Mouse (Mus musculus): ENCODE results near the gene Gm20503.

Gene Gm20503

GRCm38 (mm10) chr4:59007016-59007415, 4.0 kb downstream of the Gm20503 start:
- DNase-seq (ENCODE audit: extremely low read depth, low read depth): no peak

DNA sequence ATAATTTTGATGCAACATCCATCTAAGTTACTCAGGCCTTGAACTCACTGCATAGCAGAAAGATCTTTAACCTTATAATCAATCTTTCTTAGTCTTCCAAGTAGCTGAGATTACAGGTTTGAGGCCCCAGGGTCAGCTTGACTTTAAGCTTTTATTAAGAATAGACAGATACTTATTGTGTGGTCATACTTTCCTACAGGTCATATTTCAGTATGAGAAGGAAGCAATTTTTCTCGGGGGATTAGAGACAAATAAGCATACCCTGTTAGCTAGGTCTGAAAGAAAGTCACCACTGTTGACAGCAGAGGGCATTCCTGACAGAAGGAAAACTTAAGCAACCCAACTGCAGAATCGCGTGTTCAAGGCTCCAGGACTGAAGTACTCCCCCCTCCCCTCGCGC, 5.0 kb downstream of the Gm20503 start:
- no peak for DNase-seq (ENCODE audit: extremely low read depth, low read depth)

- no peak for DNase-seq (ENCODE audit: extremely low read depth, low read depth)
These were observed 6.2 kb downstream of the Gm20503 start for GRCm38 (mm10) chr4:59009186-59009585.

DNA sequence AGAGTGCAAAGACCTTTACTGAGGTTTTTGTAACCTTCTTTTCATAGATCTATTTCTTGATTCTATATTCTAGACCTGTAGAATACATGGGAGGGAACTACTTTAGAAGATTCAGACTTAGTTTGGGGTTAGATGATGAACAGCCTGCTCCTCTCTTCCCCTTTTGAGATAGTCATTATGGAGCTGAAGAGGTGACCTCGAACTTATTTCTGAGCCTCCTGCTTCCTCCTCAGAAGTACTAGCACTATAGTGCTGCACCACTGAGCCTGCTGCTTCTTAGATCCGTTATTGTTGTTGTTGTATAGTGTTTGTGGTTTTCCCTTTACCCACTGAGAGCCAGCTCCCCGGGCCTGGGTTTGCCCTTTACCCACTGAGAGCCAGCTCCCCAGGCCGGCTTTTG, 6.7 kb downstream of the Gm20503 start:
- no peak for DNase-seq (ENCODE audit: extremely low read depth, low read depth)

- DNase-seq (ENCODE audit: extremely low read depth, low read depth): no peak
These were observed 8.4 kb downstream of the Gm20503 start for GRCm38 (mm10) chr4:59011446-59011845.

DNA sequence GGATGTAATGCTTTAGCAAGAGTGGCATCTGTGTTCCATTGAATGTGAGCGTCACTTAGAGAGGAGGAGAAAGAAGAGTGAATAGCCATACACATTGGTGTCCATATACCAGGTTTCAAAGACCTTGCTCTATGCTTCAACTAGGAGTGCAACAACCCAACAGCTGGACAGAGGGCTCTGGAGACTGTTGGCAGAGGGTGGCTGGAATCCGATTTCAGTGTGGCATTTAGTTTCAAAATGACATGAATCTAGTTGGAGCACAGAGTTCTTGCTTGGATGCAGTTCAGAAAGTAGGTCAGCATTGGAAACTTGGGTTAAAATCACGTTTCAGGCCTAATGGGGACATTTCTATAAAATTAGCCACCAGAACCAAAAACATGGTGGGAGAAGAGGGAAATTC, 12.2 kb downstream of the Gm20503 start:
- DNase-seq (ENCODE audit: extremely low read depth, low read depth): no peak

- no peak for DNase-seq (ENCODE audit: extremely low read depth, low read depth)
These were observed 13.9 kb downstream of the Gm20503 start for GRCm38 (mm10) chr4:59016922-59017321.

DNA sequence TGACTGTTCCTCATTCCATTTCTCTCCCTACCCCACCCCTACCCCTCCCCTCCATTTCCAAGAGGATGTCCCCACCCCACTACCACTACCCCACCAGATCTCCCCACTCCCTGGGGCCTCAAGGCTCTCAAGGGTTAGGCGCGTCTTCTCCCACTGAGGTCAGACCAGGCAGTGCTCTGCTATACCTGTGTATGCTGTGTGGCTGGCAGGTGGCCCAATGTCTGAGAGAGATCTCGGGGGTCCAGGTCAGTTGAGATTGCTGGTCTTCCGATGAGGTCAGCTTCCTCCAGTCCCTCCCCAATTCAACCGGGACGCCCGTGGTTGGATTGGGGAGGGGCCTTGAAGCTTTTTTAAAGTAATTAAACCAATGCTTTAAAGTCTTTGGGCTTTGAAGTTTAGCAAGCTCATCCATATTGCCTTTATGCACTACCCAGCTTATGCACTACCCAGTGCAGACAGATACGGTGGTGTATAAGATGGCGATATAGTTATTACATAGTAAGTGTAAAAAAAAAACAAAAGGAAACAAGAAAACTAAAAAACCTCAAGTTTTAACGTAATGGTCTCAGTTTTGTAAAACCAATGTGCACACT, 31.4 kb downstream of the Gm20503 start:
- no peak for DNase-seq (ENCODE audit: extremely low read depth, low read depth)

GRCm38 (mm10) chr4:59034918-59035785, 32.1 kb downstream of the Gm20503 start, which contains the start of gene Gng10:
Gene Gng10 (plus strand): TSS chr4:59035088.
- DNase-seq (ENCODE audit: extremely low read depth, low read depth): no peak

GRCm38 (mm10) chr4:59035786-59036350, 32.9 kb downstream of the Gm20503 start:
- no peak for DNase-seq (ENCODE audit: extremely low read depth, low read depth)

DNA sequence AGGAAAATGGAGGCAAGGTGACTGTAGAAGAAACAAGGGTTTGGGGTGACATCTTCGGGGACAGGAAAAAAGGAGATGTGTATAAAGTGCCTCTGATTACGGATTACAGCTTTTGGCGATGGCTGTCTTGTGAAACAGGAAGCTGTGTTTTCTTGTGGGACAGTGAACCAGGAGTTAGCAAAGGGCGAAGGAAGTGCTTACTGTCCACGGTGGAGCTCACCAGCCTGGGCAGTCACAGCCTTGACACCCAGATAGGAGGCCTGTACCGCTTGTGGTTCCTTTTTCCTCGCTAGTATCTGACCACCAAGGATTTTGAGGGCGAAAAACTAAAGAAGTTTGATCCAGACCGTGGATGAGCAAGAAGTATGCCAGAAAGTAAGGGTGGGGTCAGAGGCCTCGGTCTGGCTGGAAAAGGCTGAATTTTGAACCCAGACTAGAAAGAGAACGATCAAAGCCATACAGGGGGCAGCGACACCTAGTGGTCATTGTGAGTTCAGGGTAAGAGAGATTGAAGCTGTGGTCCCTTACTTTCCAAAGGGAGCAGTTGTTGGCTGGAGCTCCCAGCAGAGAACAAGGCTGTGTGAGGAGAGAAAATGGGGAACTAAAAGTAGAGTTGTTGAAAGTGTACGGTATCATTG, 33.6 kb downstream of the Gm20503 start:
- DNase-seq (ENCODE audit: extremely low read depth, low read depth): peak; percentile 87

GRCm38 (mm10) chr4:59037525-59037924, 34.5 kb downstream of the Gm20503 start:
- no peak for DNase-seq (ENCODE audit: extremely low read depth, low read depth)

GRCm38 (mm10) chr4:59040397-59041287, 37.6 kb downstream of the Gm20503 start:
- peak; percentile 83 for DNase-seq (ENCODE audit: extremely low read depth, low read depth)

- no peak for DNase-seq (ENCODE audit: extremely low read depth, low read depth)
These were observed 40.1 kb downstream of the Gm20503 start for GRCm38 (mm10) chr4:59043074-59043473.

DNA sequence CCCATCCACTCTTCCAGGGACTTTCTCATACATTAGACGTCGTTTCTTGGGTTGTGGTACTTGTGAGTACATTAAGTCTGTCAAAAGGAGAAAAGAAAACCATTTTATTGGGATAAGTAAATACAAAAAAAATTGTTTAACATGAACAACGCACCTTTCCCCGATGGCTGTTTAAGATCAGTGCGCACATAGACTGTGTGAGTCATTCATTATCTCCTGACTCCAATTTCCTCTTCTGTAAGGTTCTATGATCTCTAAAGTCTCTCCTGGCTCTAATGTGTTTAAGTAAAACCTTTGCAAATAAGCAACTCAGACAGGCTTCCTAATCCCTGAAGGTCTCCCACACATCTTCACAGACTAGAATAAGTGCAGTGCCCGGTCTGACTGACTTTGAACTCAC, 40.9 kb downstream of the Gm20503 start:
- peak; percentile 51 for DNase-seq (ENCODE audit: extremely low read depth, low read depth)

- DNase-seq (ENCODE audit: extremely low read depth, low read depth): no peak
These were observed 44.2 kb downstream of the Gm20503 start for GRCm38 (mm10) chr4:59047222-59047621.

GRCm38 (mm10) chr4:59051081-59051480, 48.1 kb downstream of the Gm20503 start:
- DNase-seq (ENCODE audit: extremely low read depth, low read depth): no peak

DNA sequence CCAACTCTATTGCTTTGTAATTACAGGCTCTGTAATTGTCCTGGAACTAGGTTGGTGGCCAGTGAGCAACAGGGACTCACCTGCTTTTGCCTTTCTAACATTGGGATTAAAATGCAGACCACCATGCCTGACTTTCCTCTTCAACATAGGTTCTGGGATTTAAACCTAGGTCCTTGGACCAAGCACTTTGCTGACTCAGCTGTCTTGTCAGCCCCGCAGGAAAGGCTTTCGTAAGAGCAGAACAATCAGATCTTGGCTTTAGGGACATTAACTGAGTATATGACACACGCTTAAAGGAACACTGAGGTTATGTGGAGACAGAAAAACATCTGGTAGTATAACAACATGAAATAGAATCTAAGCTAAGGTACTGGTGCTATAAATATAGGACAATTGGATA, 54.9 kb downstream of the Gm20503 start:
- no peak for DNase-seq (ENCODE audit: extremely low read depth, low read depth)

- DNase-seq (ENCODE audit: extremely low read depth, low read depth): no peak
These were observed 59.5 kb downstream of the Gm20503 start for GRCm38 (mm10) chr4:59062526-59062925.

DNA sequence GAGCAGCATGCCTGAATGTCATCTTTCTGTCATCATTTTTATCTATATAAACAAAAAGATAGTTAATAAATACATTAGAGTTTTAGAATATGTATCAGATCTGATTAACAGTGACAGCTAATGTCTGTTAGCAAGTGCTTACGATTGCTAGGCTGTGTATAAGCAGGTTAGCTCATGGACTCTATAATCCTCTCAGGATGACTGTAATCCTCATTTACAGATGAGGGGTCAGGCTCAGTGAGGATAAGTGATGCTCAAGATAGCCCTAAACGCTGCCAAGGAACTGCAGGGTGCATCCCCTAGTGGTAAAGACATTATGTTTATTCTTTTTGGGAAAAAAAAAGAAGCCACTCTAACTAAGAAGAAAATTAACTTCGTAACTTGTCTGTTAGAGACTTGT, 66.3 kb downstream of the Gm20503 start:
- no peak for DNase-seq (ENCODE audit: extremely low read depth, low read depth)

DNA sequence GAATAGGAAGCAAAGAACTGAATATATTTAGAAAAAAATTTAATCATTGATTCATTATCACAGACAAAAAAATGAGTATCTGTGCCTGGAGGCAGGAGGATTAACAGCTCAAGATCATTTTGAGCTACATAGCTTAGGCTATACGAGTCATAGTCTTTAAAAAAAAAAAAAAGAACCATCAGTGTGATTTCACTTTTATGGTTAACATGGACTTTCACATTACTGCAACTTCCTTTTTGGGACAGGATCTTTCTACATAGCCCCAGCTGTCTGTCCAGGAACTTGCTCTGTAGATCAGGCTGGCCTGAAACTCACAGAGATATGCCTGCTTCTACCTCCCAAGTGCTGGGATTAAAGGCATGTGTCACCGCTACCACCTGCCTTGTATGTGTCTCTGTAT, 80.4 kb downstream of the Gm20503 start:
- DNase-seq (ENCODE audit: extremely low read depth, low read depth): no peak
